Mouse (Mus musculus) spleen, postnatal 4 days (tissue): ENCODE results near the gene Asic2.

Source experiments
- DNase-seq, 2 experiments: peaks; one replicate each; pipeline ENCODE4 v3.0.0; 2022; ENCODE audit warnings: low spot score in 2 of 2

Gene Asic2

GRCm38 (mm10) chr11:81111626-81112025 lies 856.6 kb downstream of the Asic2 start:
- DNase-seq: no peak

GRCm38 (mm10) chr11:81110049-81110448 lies 858.2 kb downstream of the Asic2 start:
- DNase-seq: no peak

GRCm38 (mm10) chr11:81106949-81107348 lies 861.3 kb downstream of the Asic2 start:
- no peak for DNase-seq

GRCm38 (mm10) chr11:81100829-81101228 lies 867.4 kb downstream of the Asic2 start:
- DNase-seq: no peak

GRCm38 (mm10) chr11:81096011-81096410 lies 872.2 kb downstream of the Asic2 start:
- DNase-seq: no peak

- DNase-seq: no peak
Measured at GRCm38 (mm10) chr11:81094581-81094980, 873.7 kb downstream of the Asic2 start.

- DNase-seq: no peak
Measured at GRCm38 (mm10) chr11:81092161-81092560, 876.1 kb downstream of the Asic2 start.

GRCm38 (mm10) chr11:81083822-81084221 lies 884.4 kb downstream of the Asic2 start:
- DNase-seq: no peak

GRCm38 (mm10) chr11:81080076-81080805 lies 888.0 kb downstream of the Asic2 start:
- DNase-seq: no peak

- no peak for DNase-seq
Measured at GRCm38 (mm10) chr11:81079237-81079636, 889.0 kb downstream of the Asic2 start.

GRCm38 (mm10) chr11:81071836-81072235 lies 896.4 kb downstream of the Asic2 start:
- no peak for DNase-seq

GRCm38 (mm10) chr11:81065386-81065785 lies 902.9 kb downstream of the Asic2 start:
- no peak for DNase-seq

- no peak for DNase-seq
Measured at GRCm38 (mm10) chr11:81064006-81064405, 904.3 kb downstream of the Asic2 start.

GRCm38 (mm10) chr11:81060077-81060476 lies 908.2 kb downstream of the Asic2 start:
- DNase-seq: no peak

- no peak for DNase-seq
Measured at GRCm38 (mm10) chr11:81059546-81059945, 908.7 kb downstream of the Asic2 start.

- DNase-seq: no peak
Measured at GRCm38 (mm10) chr11:81057506-81057905, 910.8 kb downstream of the Asic2 start.

GRCm38 (mm10) chr11:81056776-81057175 lies 911.5 kb downstream of the Asic2 start:
- no peak for DNase-seq

GRCm38 (mm10) chr11:81055446-81056145 lies 912.7 kb downstream of the Asic2 start:
- no peak for DNase-seq

GRCm38 (mm10) chr11:81053826-81054225 lies 914.4 kb downstream of the Asic2 start:
- no peak for DNase-seq

- no peak for DNase-seq
Measured at GRCm38 (mm10) chr11:81041671-81042070, 926.6 kb downstream of the Asic2 start.

GRCm38 (mm10) chr11:81039976-81040375 lies 928.3 kb downstream of the Asic2 start:
- DNase-seq: no peak

- DNase-seq: no peak
Measured at GRCm38 (mm10) chr11:81032151-81032550, 936.1 kb downstream of the Asic2 start.

- DNase-seq: no peak
Measured at GRCm38 (mm10) chr11:81014776-81015175, 953.5 kb downstream of the Asic2 start.
